Mouse (Mus musculus): ENCODE data around the gene Arl11. TPM values are rescaled to one million over a fixed set of nuclear protein-coding genes. Genes with fewer than 3 reads are reported as not detected.
A peak's percentile ranks its signal among the peaks of the same experiment; 100 is the strongest.

Gene Arl11
- polyA plus RNA-seq (2015; fragmentation: Nextera tagmentation; extraction: Ambion mirVana), result 0.78 and 1.1 TPM in 2 replicates

GRCm38 (mm10) chr14:61309593-61309992 lies at the start of gene Arl11:
TSS of gene Arl11 (plus strand) at chr14:61309753.
- Histone ChIP-seq H3K27ac (no peak within 1 kb of the TSS), H3K9me3 (no peaks in the 10 kb centered on the region), H3K36me3 (no peaks in the 10 kb centered on the region), H3K4me3 (replicated peaks) (no peak within 1 kb of the TSS), H3K4me1 (replicated peaks) (0 out of 2 replicates have a peak, but pooled peaks cover 6% of the 10 kb centered on the region), H3K9ac (no peak within 1 kb of the TSS), H3K27me3 (replicated peaks) (no peaks in the 10 kb centered on the region), H3K4me2 (replicated peaks) (no peak within 1 kb of the TSS)
- no peak for ATAC-seq
- WGBS, result 57% methylated on average over 6 of the region's 6 CpGs

GRCm38 (mm10) chr14:61267908-61268475 lies 41.6 kb upstream of the Arl11 start:
- no peak overlapping the region for H3K9ac ChIP-seq
- no peak overlapping the region for H3K4me3 ChIP-seq (replicated peaks)
- ATAC-seq, result no peak
- no peak overlapping the region for H3K27ac ChIP-seq
- no peak overlapping the region for H3K4me2 ChIP-seq (replicated peaks)
- no peaks in the 10 kb centered on the region for H3K36me3 ChIP-seq
- no peaks in the 10 kb centered on the region for H3K4me1 ChIP-seq (replicated peaks)
- no peaks in the 10 kb centered on the region for H3K9me3 ChIP-seq
- H3K27me3 ChIP-seq (replicated peaks), result no peaks in the 10 kb centered on the region
- 56% methylated on average over 5 of the region's 5 CpGs for WGBS

GRCm38 (mm10) chr14:61274414-61275198 lies 34.9 kb upstream of the Arl11 start:
- H3K4me1 ChIP-seq (replicated peaks), result peaks cover 8% of the 10 kb centered on the region; the same call in 1 of the 2 replicates
- 8% methylated on average over 38 of the region's 38 CpGs for WGBS
- no peaks in the 10 kb centered on the region for H3K9me3 ChIP-seq
- peaks cover 14% of the 10 kb centered on the region for H3K27me3 ChIP-seq (replicated peaks)
- no peak overlapping the region for H3K9ac ChIP-seq
- ATAC-seq, result 0 out of 2 replicates have a peak, but pooled peaks have one; percentile 6
- H3K4me3 ChIP-seq (replicated peaks), result peak overlapping the region; percentile 30
- H3K36me3 ChIP-seq, result no peaks in the 10 kb centered on the region
- no peak overlapping the region for H3K27ac ChIP-seq
- peak overlapping the region; percentile 69 for H3K4me2 ChIP-seq (replicated peaks)

GRCm38 (mm10) chr14:61277285-61277684 lies 32.3 kb upstream of the Arl11 start:
- Histone ChIP-seq H3K36me3 (no peaks in the 10 kb centered on the region), H3K9me3 (no peaks in the 10 kb centered on the region), H3K4me1 (replicated peaks) (peaks cover 8% of the 10 kb centered on the region; the same call in 1 of the 2 replicates), H3K9ac (no peak overlapping the region), H3K27ac (no peak overlapping the region), H3K27me3 (replicated peaks) (peaks cover 14% of the 10 kb centered on the region), H3K4me3 (replicated peaks) (no peak overlapping the region), H3K4me2 (replicated peaks) (no peak overlapping the region)
- ATAC-seq, result no peak
- WGBS, result 33% methylated on average over 1 of the region's 1 CpGs

GRCm38 (mm10) chr14:61278676-61279300 lies 30.8 kb upstream of the Arl11 start:
- 75% methylated on average over 7 of the region's 7 CpGs for WGBS
- no peaks in the 10 kb centered on the region for H3K36me3 ChIP-seq

GRCm38 (mm10) chr14:61288606-61289286 lies 20.8 kb upstream of the Arl11 start:
- no peaks in the 10 kb centered on the region for H3K9me3 ChIP-seq
- no peak overlapping the region for H3K27ac ChIP-seq
- no peaks in the 10 kb centered on the region for H3K27me3 ChIP-seq (replicated peaks)
- peaks cover 6% of the 10 kb centered on the region; the same call in 1 of the 2 replicates for H3K4me1 ChIP-seq (replicated peaks)
- H3K4me3 ChIP-seq (replicated peaks), result no peak overlapping the region
- H3K9ac ChIP-seq, result no peak overlapping the region
- WGBS, result 67% methylated on average over 19 of the region's 19 CpGs
- no peak for ATAC-seq
- H3K4me2 ChIP-seq (replicated peaks), result no peak overlapping the region
- no peaks in the 10 kb centered on the region for H3K36me3 ChIP-seq

More at GRCm38 (mm10) chr14:61278676-61279300, 30.8 kb upstream of the Arl11 start:
- ATAC-seq, result no peak
- Histone ChIP-seq H3K27ac (no peak overlapping the region), H3K4me2 (replicated peaks) (no peak overlapping the region), H3K9me3 (no peaks in the 10 kb centered on the region), H3K4me1 (replicated peaks) (peaks cover 8% of the 10 kb centered on the region; the same call in 1 of the 2 replicates), H3K4me3 (replicated peaks) (no peak overlapping the region), H3K9ac (no peak overlapping the region), H3K27me3 (replicated peaks) (peaks cover 14% of the 10 kb centered on the region)

GRCm38 (mm10) chr14:61290664-61291063 lies 18.9 kb upstream of the Arl11 start:
- Histone ChIP-seq H3K4me2 (replicated peaks) (no peak overlapping the region), H3K36me3 (no peaks in the 10 kb centered on the region), H3K9ac (no peak overlapping the region), H3K4me1 (replicated peaks) (peaks cover 6% of the 10 kb centered on the region; the same call in 1 of the 2 replicates), H3K4me3 (replicated peaks) (no peak overlapping the region), H3K27me3 (replicated peaks) (no peaks in the 10 kb centered on the region), H3K27ac (no peak overlapping the region), H3K9me3 (no peaks in the 10 kb centered on the region)
- peak; percentile 58; the same call in 1 of the 2 replicates for ATAC-seq
- 37% methylated on average over 3 of the region's 3 CpGs for WGBS

GRCm38 (mm10) chr14:61293884-61294737 lies 15.4 kb upstream of the Arl11 start:
- WGBS, result 56% methylated on average over 16 of the region's 16 CpGs
- Histone ChIP-seq H3K27me3 (replicated peaks) (no peaks in the 10 kb centered on the region), H3K4me2 (replicated peaks) (no peak overlapping the region), H3K9me3 (no peaks in the 10 kb centered on the region), H3K27ac (no peak overlapping the region), H3K36me3 (no peaks in the 10 kb centered on the region), H3K4me3 (replicated peaks) (no peak overlapping the region), H3K9ac (no peak overlapping the region), H3K4me1 (replicated peaks) (peaks cover 6% of the 10 kb centered on the region; the same call in 1 of the 2 replicates)
- no peak for ATAC-seq

- ATAC-seq, result no peak
- Histone ChIP-seq H3K9me3 (no peaks in the 10 kb centered on the region), H3K4me3 (replicated peaks) (no peak overlapping the region), H3K4me1 (replicated peaks) (peaks cover 6% of the 10 kb centered on the region; the same call in 1 of the 2 replicates), H3K27me3 (replicated peaks) (no peaks in the 10 kb centered on the region), H3K4me2 (replicated peaks) (no peak overlapping the region), H3K36me3 (no peaks in the 10 kb centered on the region), H3K9ac (no peak overlapping the region), H3K27ac (no peak overlapping the region)
- WGBS, result 20% methylated on average over 6 of the region's 6 CpGs
Observed at GRCm38 (mm10) chr14:61294738-61295079, 14.8 kb upstream of the Arl11 start.

- Histone ChIP-seq H3K9ac (no peak overlapping the region), H3K36me3 (no peaks in the 10 kb centered on the region), H3K4me1 (replicated peaks) (no peaks in the 10 kb centered on the region), H3K27me3 (replicated peaks) (no peaks in the 10 kb centered on the region), H3K27ac (no peak overlapping the region), H3K4me2 (replicated peaks) (no peak overlapping the region), H3K4me3 (replicated peaks) (no peak overlapping the region), H3K9me3 (no peaks in the 10 kb centered on the region)
- ATAC-seq, result no peak
- WGBS, result 82% methylated on average over 6 of the region's 6 CpGs
Observed at GRCm38 (mm10) chr14:61299810-61300209, 9.7 kb upstream of the Arl11 start.

- no peak overlapping the region for H3K4me3 ChIP-seq (replicated peaks)
- no peaks in the 10 kb centered on the region for H3K36me3 ChIP-seq
- H3K4me1 ChIP-seq (replicated peaks), result no peaks in the 10 kb centered on the region
- H3K27me3 ChIP-seq (replicated peaks), result no peaks in the 10 kb centered on the region
- no peak overlapping the region for H3K9ac ChIP-seq
- no peak overlapping the region for H3K4me2 ChIP-seq (replicated peaks)
- WGBS, result 70% methylated on average over 2 of the region's 2 CpGs
- no peak for ATAC-seq
- H3K27ac ChIP-seq, result no peak overlapping the region
- H3K9me3 ChIP-seq, result no peaks in the 10 kb centered on the region
Observed at GRCm38 (mm10) chr14:61301323-61301722, 8.2 kb upstream of the Arl11 start.
